Mouse (Mus musculus) embryonic facial prominence, embryonic 14.5 days (tissue): ENCODE data around the gene Washc4. TPM values are rescaled to one million over a fixed set of nuclear protein-coding genes. Genes with fewer than 3 reads are reported as not detected.

Experiments used
- ATAC-seq: fragments of 200-750 bp; cut with Nextera tagmentation; 2 replicates; pipeline ENCODE4 v1.8.0; 2017; ENCODE audit warnings: low read depth, moderate number of reproducible peaks, moderate TSS enrichment
- DNase-seq: peaks from one replicate; pipeline ENCODE4 v3.0.0-alpha.2; 2015; ENCODE audit warnings: low spot score
- H3K27ac ChIP-seq: fragments of 300-500 bp; sonication (generic); replicated peaks from 2 replicates; pipeline ENCODE4 v1.5.1; 2014; ENCODE audit warnings: low read depth, mild to moderate bottlenecking, low read length, moderate library complexity
- H3K27me3 ChIP-seq: fragments of 300-500 bp; sonication (generic); replicated peaks from 2 replicates; pipeline ENCODE4 v1.6.1; 2014; ENCODE audit warnings: low read length; ENCODE audit not compliant: control insufficient read depth, insufficient read depth
- H3K36me3 ChIP-seq: fragments of 300-500 bp; sonication (generic); 2 replicates; pipeline ENCODE4 v1.6.1; 2014; ENCODE audit warnings: low read length, mixed read lengths; ENCODE audit not compliant: control insufficient read depth, insufficient read depth
- H3K4me1 ChIP-seq: fragments of 300-500 bp; sonication (generic); 2 replicates; pipeline ENCODE4 v1.6.1; 2014; ENCODE audit warnings: antibody characterized with exemption, low read length; ENCODE audit not compliant: control insufficient read depth, insufficient read depth
- H3K4me2 ChIP-seq: fragments of 300-500 bp; sonication (generic); 2 replicates; pipeline ENCODE4 v1.6.1; 2014; ENCODE audit warnings: low read depth, mild to moderate bottlenecking, low read length, moderate library complexity, mixed read lengths
- H3K4me3 ChIP-seq: fragments of 300-500 bp; sonication (generic); 2 replicates; pipeline ENCODE4 v1.5.1; 2014; ENCODE audit warnings: low read depth, mild to moderate bottlenecking, low read length
- H3K9ac ChIP-seq: fragments of 300-500 bp; sonication (generic); 2 replicates; pipeline ENCODE4 v1.6.1; 2014; ENCODE audit warnings: low read depth, mild to moderate bottlenecking, low read length, moderate library complexity, mixed read lengths
- H3K9me3 ChIP-seq: fragments of 300-500 bp; sonication (generic); 2 replicates; pipeline ENCODE4 v1.6.1; 2016; ENCODE audit warnings: low read length; ENCODE audit not compliant: control insufficient read depth
- WGBS: fragments of 180-500 bp; shearing (Covaris S2); extraction: QIAGEN DNeasy Blood & Tissue Kit; methylation state at CpG from one replicate; pipeline ENCODE4 v1.1.7; 2014; 5-methylcytosine and 5-hydroxymethylcytosine counted together
- polyA plus RNA-seq: library from polyadenylated mRNA; unstranded; fragments of >200 nt; fragmentation: Nextera tagmentation; extraction: Ambion mirVana; gene quantifications from 2 replicates; pipeline ENCODE4 v1.2.1, GENCODE M21; 2014

Washc4 gene
- polyA plus RNA-seq, 1 experiment from 2014 or later, result 41.4 TPM

GRCm38 (mm10) chr10:83563005-83563404 lies 19.5 kb downstream of the Washc4 start:
- H3K27ac ChIP-seq, result no peak overlapping the region
- no peak overlapping the region for H3K4me3 ChIP-seq
- H3K9me3 ChIP-seq, result no peaks in the 10 kb centered on the region
- ATAC-seq (no peak), DNase-seq (no peak)
- H3K4me2 ChIP-seq, result no peak overlapping the region
- H3K36me3 ChIP-seq, result peaks cover 90% of the 10 kb centered on the region
- H3K27me3 ChIP-seq, result no peaks in the 10 kb centered on the region
- no peak overlapping the region for H3K9ac ChIP-seq
- no peaks in the 10 kb centered on the region for H3K4me1 ChIP-seq

GRCm38 (mm10) chr10:83565449-83566441 lies 22.2 kb downstream of the Washc4 start:
- no peaks in the 10 kb centered on the region for H3K4me1 ChIP-seq
- no peak overlapping the region for H3K9ac ChIP-seq
- 93% methylated on average over 7 of the region's 7 CpGs for WGBS
- no peak overlapping the region for H3K27ac ChIP-seq
- no peak overlapping the region for H3K4me3 ChIP-seq
- no peaks in the 10 kb centered on the region for H3K9me3 ChIP-seq
- ATAC-seq (no peak), DNase-seq (no peak)
- peaks cover 92% of the 10 kb centered on the region for H3K36me3 ChIP-seq
- no peaks in the 10 kb centered on the region for H3K27me3 ChIP-seq
- no peak overlapping the region for H3K4me2 ChIP-seq

GRCm38 (mm10) chr10:83590801-83591200 lies 47.2 kb downstream of the Washc4 start:
- H3K9ac ChIP-seq, result no peak overlapping the region
- no peaks in the 10 kb centered on the region for H3K9me3 ChIP-seq
- H3K4me2 ChIP-seq, result no peak overlapping the region
- 82% methylated on average over 6 of the region's 6 CpGs for WGBS
- no peaks in the 10 kb centered on the region for H3K4me1 ChIP-seq
- peak; percentile 35 for DNase-seq
- H3K27me3 ChIP-seq, result no peaks in the 10 kb centered on the region
- no peak for ATAC-seq
- peaks cover 86% of the 10 kb centered on the region for H3K36me3 ChIP-seq
- no peak overlapping the region for H3K4me3 ChIP-seq
- H3K27ac ChIP-seq, result no peak overlapping the region

GRCm38 (mm10) chr10:83592616-83593015 lies 49.1 kb downstream of the Washc4 start:
- ATAC-seq, result no peak
- no peaks in the 10 kb centered on the region for H3K27me3 ChIP-seq
- no peak overlapping the region for H3K27ac ChIP-seq
- no peak overlapping the region for H3K9ac ChIP-seq
- H3K36me3 ChIP-seq, result peaks cover 79% of the 10 kb centered on the region
- DNase-seq, result no peak
- no peak overlapping the region for H3K4me2 ChIP-seq
- 94% methylated on average over 7 of the region's 7 CpGs for WGBS
- no peak overlapping the region for H3K4me3 ChIP-seq
- no peaks in the 10 kb centered on the region for H3K9me3 ChIP-seq
- no peaks in the 10 kb centered on the region for H3K4me1 ChIP-seq

GRCm38 (mm10) chr10:83594526-83594925 lies 51.0 kb downstream of the Washc4 start:
- DNase-seq, result no peak
- no peak overlapping the region for H3K9ac ChIP-seq
- no peak overlapping the region for H3K4me3 ChIP-seq
- WGBS, result 95% methylated on average over 5 of the region's 5 CpGs
- H3K27me3 ChIP-seq, result no peaks in the 10 kb centered on the region
- H3K4me1 ChIP-seq, result no peaks in the 10 kb centered on the region
- H3K9me3 ChIP-seq, result no peaks in the 10 kb centered on the region
- peaks cover 81% of the 10 kb centered on the region for H3K36me3 ChIP-seq
- no peak overlapping the region for H3K27ac ChIP-seq
- ATAC-seq, result no peak
- H3K4me2 ChIP-seq, result no peak overlapping the region

- no peak for ATAC-seq
- Histone ChIP-seq H3K4me2 (no peak overlapping the region), H3K36me3 (peaks cover 77% of the 10 kb centered on the region), H3K9ac (no peak overlapping the region), H3K27me3 (no peaks in the 10 kb centered on the region), H3K4me1 (no peaks in the 10 kb centered on the region), H3K27ac (no peak overlapping the region), H3K4me3 (no peak overlapping the region), H3K9me3 (no peaks in the 10 kb centered on the region)
- DNase-seq, result no peak
- 87% methylated on average over 11 of the region's 11 CpGs for WGBS
These were observed 57.1 kb downstream of the Washc4 start for GRCm38 (mm10) chr10:83600650-83601049.

- Histone ChIP-seq H3K4me2 (no peak overlapping the region), H3K36me3 (peaks cover 83% of the 10 kb centered on the region), H3K4me3 (no peak overlapping the region), H3K9ac (no peak overlapping the region), H3K4me1 (no peaks in the 10 kb centered on the region), H3K27me3 (no peaks in the 10 kb centered on the region), H3K9me3 (no peaks in the 10 kb centered on the region), H3K27ac (no peak overlapping the region)
- DNase-seq, result no peak
- 93% methylated on average over 10 of the region's 10 CpGs for WGBS
- ATAC-seq, result no peak
These were observed 60.5 kb downstream of the Washc4 start for GRCm38 (mm10) chr10:83603956-83604564.

- WGBS, result 83% methylated on average over 8 of the region's 8 CpGs
- H3K9me3 ChIP-seq, result no peaks in the 10 kb centered on the region
- H3K9ac ChIP-seq, result no peak overlapping the region
- H3K36me3 ChIP-seq, result peaks cover 80% of the 10 kb centered on the region
- DNase-seq (peak; percentile 22), ATAC-seq (no peak)
- H3K4me3 ChIP-seq, result no peak overlapping the region
- H3K27ac ChIP-seq, result no peak overlapping the region
- H3K4me2 ChIP-seq, result no peak overlapping the region
- H3K4me1 ChIP-seq, result no peaks in the 10 kb centered on the region
- H3K27me3 ChIP-seq, result no peaks in the 10 kb centered on the region
These were observed 62.2 kb downstream of the Washc4 start for GRCm38 (mm10) chr10:83605637-83606183.
